Mouse (Mus musculus) liver, embryonic 14.5 days (tissue): Measurements from ENCODE around the gene Krt83. TPM values are rescaled to one million over a fixed set of nuclear protein-coding genes. Genes with fewer than 3 reads are reported as not detected.
A peak's percentile ranks its signal among the peaks of the same experiment; 100 is the strongest.

ENCODE experiments used
- ATAC-seq: fragments of 200-750 bp; cut with Nextera tagmentation; 2 replicates; pipeline ENCODE4 v1.8.0; 2017; ENCODE audit warnings: moderate number of reproducible peaks, mild to moderate bottlenecking, moderate library complexity; ENCODE audit not compliant: insufficient read depth
- DNase-seq, 3 experiments: peaks; one replicate each; pipeline ENCODE4 v3.0.0-alpha.2; 2012 to 2013; ENCODE audit warnings: low read depth in 3 of 3, low spot score in 3 of 3
- H3K27ac ChIP-seq: fragments of 300-500 bp; sonication (generic); 2 replicates; pipeline ENCODE4 v1.5.1; 2014; ENCODE audit warnings: moderate library complexity, mild to moderate bottlenecking, control low read depth, inconsistent platforms
- H3K27me3 ChIP-seq: fragments of 300-500 bp; sonication (generic); 2 replicates; pipeline ENCODE4 v1.6.1; 2014; ENCODE audit warnings: mild to moderate bottlenecking, low read length, moderate library complexity; ENCODE audit not compliant: control insufficient read depth, insufficient read depth
- H3K36me3 ChIP-seq: fragments of 300-500 bp; sonication (generic); replicated peaks from 2 replicates; pipeline ENCODE4 v1.6.1; 2014; ENCODE audit warnings: low read depth; ENCODE audit not compliant: control insufficient read depth, insufficient read depth
- H3K4me1 ChIP-seq, 2 experiments: fragments of 200-500 bp in 1 of 2; fragments of 300-500 bp in 1 of 2; sonication (generic) in 1 of 2; replicated peaks; 2 replicates each; pipeline ENCODE4 v1.6.1; 2012 to 2014; ENCODE audit warnings: antibody characterized with exemption in 1 of 2, inconsistent platforms in 1 of 2, low read length in 1 of 2; ENCODE audit not compliant: control insufficient read depth in 2 of 2, insufficient read depth in 2 of 2
- H3K4me2 ChIP-seq: fragments of 300-500 bp; sonication (generic); 2 replicates; pipeline ENCODE4 v1.6.1; 2014; ENCODE audit warnings: low read depth, mild to moderate bottlenecking, control low read depth, moderate library complexity
- H3K4me3 ChIP-seq, 2 experiments: fragments of 200-500 bp in 1 of 2; fragments of 300-500 bp in 1 of 2; sonication (generic) in 1 of 2; 2 replicates each; pipeline ENCODE4 v1.5.1; 2012 to 2014; ENCODE audit warnings: low read depth in 2 of 2, low read length in 2 of 2, mild to moderate bottlenecking in 2 of 2, control low read depth in 1 of 2, inconsistent platforms in 1 of 2, moderate library complexity in 1 of 2; ENCODE audit not compliant: insufficient read depth in 1 of 2
- H3K9ac ChIP-seq: fragments of 300-500 bp; sonication (generic); replicated peaks from 2 replicates; pipeline ENCODE4 v1.6.1; 2014; ENCODE audit warnings: mild to moderate bottlenecking, control low read depth, moderate library complexity
- H3K9me3 ChIP-seq: fragments of 300-500 bp; sonication (generic); 2 replicates; pipeline ENCODE4 v1.6.1; 2016; ENCODE audit warnings: low read length, mixed read lengths; ENCODE audit not compliant: control insufficient read depth
- CTCF ChIP-seq: IDR thresholded peaks from 2 replicates; pipeline ENCODE4 v1.5.1; 2016; ENCODE audit warnings: antibody characterized with exemption, low read depth, control low read depth
- EP300 ChIP-seq: IDR thresholded peaks from 2 replicates; pipeline ENCODE4 v1.6.1; 2016; ENCODE audit warnings: antibody characterized with exemption, low read depth
- WGBS: fragments of 180-500 bp; shearing (Covaris S2); extraction: QIAGEN DNeasy Blood & Tissue Kit; methylation state at CpG from one replicate; pipeline ENCODE4 v1.1.7; 2014; ENCODE audit not compliant: insufficient replicate concordance; 5-methylcytosine and 5-hydroxymethylcytosine counted together
- polyA plus RNA-seq, 2 experiments: library from polyadenylated mRNA; depleted of rRNA in 1 of 2; stranded (reverse) in 1 of 2; unstranded in 1 of 2; fragments of >200 nt; fragmentation: Nextera tagmentation in 1 of 2; extraction: Ambion mirVana in 1 of 2; gene quantifications; 2 replicates each; pipeline versions ENCODE4 v1.2.1 to v1.2.3; 2012 to 2014

Krt83 gene
- polyA plus RNA-seq, 2 experiments: 0.03 TPM; not detected in 1

DNA sequence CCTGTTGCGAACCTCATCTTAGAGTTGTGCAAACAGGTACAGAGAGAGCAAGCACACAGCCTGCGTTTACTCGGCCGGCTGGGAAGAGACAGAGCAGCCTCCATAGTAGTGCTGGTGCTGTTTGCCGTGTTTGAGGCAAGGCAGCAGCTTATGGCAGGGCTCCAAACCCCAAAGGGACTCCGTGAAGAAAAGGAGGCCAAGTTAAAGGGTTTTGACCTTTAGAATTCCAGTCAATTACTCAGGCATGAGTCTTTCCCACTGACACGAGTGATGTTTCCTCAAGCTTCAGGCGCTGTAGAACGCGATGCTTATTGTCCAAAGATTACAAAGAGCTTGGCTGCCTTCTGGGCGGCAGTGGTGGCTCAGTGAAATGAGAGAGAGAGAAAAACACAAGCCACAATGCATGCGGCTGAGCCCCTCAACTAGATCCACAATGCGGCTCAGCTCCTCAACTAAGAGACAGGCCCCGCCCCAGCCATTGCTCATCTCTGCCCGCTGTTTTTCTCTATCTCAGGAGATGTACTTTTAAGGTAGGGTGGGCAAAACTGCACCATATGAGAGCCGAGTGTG, 32.9 kb downstream of the Krt83 start:
- H3K27ac ChIP-seq: no peak overlapping the region
- no peaks in the 10 kb centered on the region for H3K36me3 ChIP-seq
- no peak for ATAC-seq
- H3K4me3 ChIP-seq: no peak overlapping the region
- WGBS: 67% methylated on average over 16 of the region's 16 CpGs
- no peak overlapping the region for H3K9ac ChIP-seq
- no peaks in the 10 kb centered on the region for H3K4me1 ChIP-seq
- no peaks in the 10 kb centered on the region for H3K27me3 ChIP-seq
- DNase-seq: no peak
- H3K4me2 ChIP-seq: no peak overlapping the region
- TF ChIP-seq EP300: no peak
- TF ChIP-seq CTCF: no peak
- no peaks in the 10 kb centered on the region; the same call in 1 of the 2 replicates for H3K9me3 ChIP-seq

DNA sequence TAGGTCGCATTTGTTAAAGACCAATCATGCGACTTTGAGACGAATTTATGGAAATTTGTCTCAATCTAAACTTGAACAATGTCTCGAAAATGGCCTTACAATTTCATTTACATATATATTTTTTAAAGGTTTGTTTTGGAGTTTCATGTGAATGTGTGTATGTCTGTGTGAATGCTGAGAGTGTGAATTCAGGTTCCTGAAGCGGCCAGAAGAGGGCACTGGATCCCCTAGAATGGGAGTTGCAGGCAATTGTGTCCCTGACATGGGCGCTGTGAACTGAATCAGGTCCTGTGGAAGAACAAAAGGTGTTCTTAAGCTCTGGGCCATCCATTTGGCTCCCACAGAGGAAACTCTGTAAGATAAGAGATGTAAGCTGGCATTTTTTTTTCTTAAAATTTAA, 35.4 kb downstream of the Krt83 start:
- TF ChIP-seq CTCF: no peak
- TF ChIP-seq EP300: no peak
- ATAC-seq (no peak), DNase-seq (no peak)
- H3K4me3 ChIP-seq: no peak overlapping the region
- no peaks in the 10 kb centered on the region for H3K4me1 ChIP-seq
- no peak overlapping the region for H3K9ac ChIP-seq
- no peaks in the 10 kb centered on the region; the same call in 1 of the 2 replicates for H3K9me3 ChIP-seq
- H3K27ac ChIP-seq: no peak overlapping the region
- 61% methylated on average over 6 of the region's 6 CpGs for WGBS
- no peaks in the 10 kb centered on the region for H3K27me3 ChIP-seq
- H3K4me2 ChIP-seq: no peak overlapping the region
- H3K36me3 ChIP-seq: no peaks in the 10 kb centered on the region

DNA sequence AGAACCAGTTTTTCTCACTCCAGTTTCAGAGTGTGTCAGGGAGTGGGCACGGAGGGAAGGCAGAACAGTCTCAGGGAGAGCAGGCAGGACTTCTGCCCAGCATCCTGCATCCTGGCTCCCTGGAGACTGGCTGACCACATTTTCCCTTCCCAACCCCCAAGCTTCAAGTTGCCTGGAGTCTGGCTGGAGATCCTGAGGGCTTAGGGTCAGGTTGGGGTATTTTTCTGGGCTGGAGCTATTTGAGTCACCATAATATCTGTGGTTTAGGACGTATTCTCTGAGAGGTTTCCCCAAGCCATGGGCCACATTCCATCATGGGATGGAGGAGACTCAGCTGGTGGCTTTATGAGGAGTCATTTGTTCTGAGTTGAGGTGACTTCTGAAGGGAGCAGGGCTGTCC, 36.0 kb downstream of the Krt83 start:
- no peak overlapping the region for H3K9ac ChIP-seq
- no peak overlapping the region for H3K4me3 ChIP-seq
- H3K4me1 ChIP-seq: no peaks in the 10 kb centered on the region
- WGBS: 67% methylated on average over 2 of the region's 2 CpGs
- ATAC-seq: no peak
- no peaks in the 10 kb centered on the region for H3K36me3 ChIP-seq
- no peak for DNase-seq
- H3K27ac ChIP-seq: no peak overlapping the region
- no peak overlapping the region for H3K4me2 ChIP-seq
- H3K9me3 ChIP-seq: no peaks in the 10 kb centered on the region; the same call in 1 of the 2 replicates
- TF ChIP-seq EP300: no peak
- TF ChIP-seq CTCF: no peak
- H3K27me3 ChIP-seq: no peaks in the 10 kb centered on the region

- Histone ChIP-seq H3K9ac (no peak overlapping the region), H3K9me3 (no peaks in the 10 kb centered on the region; the same call in 1 of the 2 replicates), H3K27me3 (no peaks in the 10 kb centered on the region), H3K4me2 (no peak overlapping the region), H3K27ac (no peak overlapping the region), H3K4me3 (no peak overlapping the region), H3K4me1 (no peaks in the 10 kb centered on the region), H3K36me3 (no peaks in the 10 kb centered on the region)
- TF ChIP-seq CTCF (no peak), EP300 (no peak)
- 62% methylated on average over 8 of the region's 8 CpGs for WGBS
- ATAC-seq: no peak
- DNase-seq: no peak
These were observed 36.5 kb downstream of the Krt83 start for GRCm38 (mm10) chr15:101454774-101455173.

GRCm38 (mm10) chr15:101453093-101453736, 38.1 kb downstream of the Krt83 start:
- H3K36me3 ChIP-seq: no peaks in the 10 kb centered on the region
- H3K9me3 ChIP-seq: no peaks in the 10 kb centered on the region; the same call in 1 of the 2 replicates
- no peak overlapping the region for H3K9ac ChIP-seq
- WGBS: 6% methylated on average over 13 of the region's 13 CpGs
- no peaks in the 10 kb centered on the region for H3K27me3 ChIP-seq
- no peak overlapping the region for H3K4me3 ChIP-seq
- no peak overlapping the region for H3K27ac ChIP-seq
- TF ChIP-seq CTCF (peak; percentile 81), EP300 (no peak)
- no peak overlapping the region for H3K4me2 ChIP-seq
- ATAC-seq (no peak), DNase-seq (peak in 2 of 3 experiments; percentile 7 to 29)
- no peaks in the 10 kb centered on the region for H3K4me1 ChIP-seq
